Mouse (Mus musculus): ENCODE measurements around the gene Tmprss7.

- TF ChIP-seq POLR2A (IDR thresholded peaks at IDR 0.05; ENCODE audit: extremely low read depth, insufficient read depth, low read length) = peak; percentile 88
- TF ChIP-seq CTCF (IDR thresholded peaks at IDR 0.05; ENCODE audit: extremely low read depth, insufficient read depth, low read length) = no peak
These were observed 49.4 kb upstream of the Tmprss7 start, which contains the start of gene Abhd10 for GRCm38 (mm10) chr16:45742615-45743476.
